Mouse (Mus musculus): ENCODE measurements around the gene Clpb. TPM values are rescaled to one million over a fixed set of nuclear protein-coding genes. Genes with fewer than 3 reads are reported as not detected.

Gene Clpb
- polyA plus RNA-seq, 1 experiment from 2014 or later = 21.3 TPM

- no peak overlapping the region for H3K9ac ChIP-seq (ENCODE audit: low read depth, low read length)
- ATAC-seq (ENCODE audit: low read depth) = no peak
- no peak overlapping the region for H3K4me2 ChIP-seq (ENCODE audit: low read depth, low read length)
- H3K36me3 ChIP-seq (ENCODE audit: control insufficient read depth, insufficient read depth) = no peaks in the 10 kb centered on the region
- no peaks in the 10 kb centered on the region for H3K4me1 ChIP-seq (ENCODE audit: control insufficient read depth, low read depth, low read length)
- WGBS (ENCODE audit: insufficient replicate concordance) = 20% methylated on average over 2 of the region's 2 CpGs
- no peak overlapping the region for H3K27ac ChIP-seq (ENCODE audit: low read length)
- no peaks in the 10 kb centered on the region for H3K9me3 ChIP-seq (replicated peaks; ENCODE audit: control insufficient read depth, low read length)
- no peak overlapping the region for H3K4me3 ChIP-seq (ENCODE audit: low read depth, low read length)
- H3K27me3 ChIP-seq (ENCODE audit: control insufficient read depth, insufficient read depth, low read depth, low read length) = no peaks in the 10 kb centered on the region
Observed at GRCm38 (mm10) chr7:101628481-101628880, 35.0 kb upstream of the Clpb start.

GRCm38 (mm10) chr7:101633629-101634177 lies 29.7 kb upstream of the Clpb start:
- Histone ChIP-seq H3K36me3 (ENCODE audit: control insufficient read depth, insufficient read depth) (no peaks in the 10 kb centered on the region), H3K27ac (ENCODE audit: low read length) (no peak overlapping the region), H3K27me3 (ENCODE audit: control insufficient read depth, insufficient read depth, low read depth, low read length) (no peaks in the 10 kb centered on the region), H3K4me1 (ENCODE audit: control insufficient read depth, low read depth, low read length) (no peaks in the 10 kb centered on the region), H3K4me3 (ENCODE audit: low read depth, low read length) (no peak overlapping the region), H3K4me2 (ENCODE audit: low read depth, low read length) (no peak overlapping the region), H3K9me3 (replicated peaks; ENCODE audit: control insufficient read depth, low read length) (no peaks in the 10 kb centered on the region), H3K9ac (ENCODE audit: low read depth, low read length) (no peak overlapping the region)
- WGBS (ENCODE audit: insufficient replicate concordance) = 59% methylated on average over 8 of the region's 8 CpGs
- ATAC-seq (ENCODE audit: low read depth) = no peak

- no peaks in the 10 kb centered on the region for H3K9me3 ChIP-seq (replicated peaks; ENCODE audit: control insufficient read depth, low read length)
- H3K4me3 ChIP-seq (ENCODE audit: low read depth, low read length) = no peak overlapping the region
- no peak overlapping the region for H3K9ac ChIP-seq (ENCODE audit: low read depth, low read length)
- 56% methylated on average over 4 of the region's 4 CpGs for WGBS (ENCODE audit: insufficient replicate concordance)
- H3K4me1 ChIP-seq (ENCODE audit: control insufficient read depth, low read depth, low read length) = no peaks in the 10 kb centered on the region
- H3K27me3 ChIP-seq (ENCODE audit: control insufficient read depth, insufficient read depth, low read depth, low read length) = no peaks in the 10 kb centered on the region
- no peaks in the 10 kb centered on the region for H3K36me3 ChIP-seq (ENCODE audit: control insufficient read depth, insufficient read depth)
- no peak overlapping the region for H3K27ac ChIP-seq (ENCODE audit: low read length)
- H3K4me2 ChIP-seq (ENCODE audit: low read depth, low read length) = no peak overlapping the region
- no peak for ATAC-seq (ENCODE audit: low read depth)
Observed at GRCm38 (mm10) chr7:101634513-101634912, 28.9 kb upstream of the Clpb start.

GRCm38 (mm10) chr7:101636056-101636455 lies 27.4 kb upstream of the Clpb start:
- H3K4me2 ChIP-seq (ENCODE audit: low read depth, low read length) = no peak overlapping the region
- 62% methylated on average over 2 of the region's 2 CpGs for WGBS (ENCODE audit: insufficient replicate concordance)

GRCm38 (mm10) chr7:101643879-101644278 lies 19.6 kb upstream of the Clpb start:
- no peaks in the 10 kb centered on the region for H3K36me3 ChIP-seq (ENCODE audit: control insufficient read depth, insufficient read depth)
- H3K4me1 ChIP-seq (ENCODE audit: control insufficient read depth, low read depth, low read length) = no peaks in the 10 kb centered on the region
- no peak for ATAC-seq (ENCODE audit: low read depth)
- H3K4me3 ChIP-seq (ENCODE audit: low read depth, low read length) = no peak overlapping the region
- H3K27ac ChIP-seq (ENCODE audit: low read length) = no peak overlapping the region
- WGBS (ENCODE audit: insufficient replicate concordance) = 49% methylated on average over 3 of the region's 3 CpGs
- no peaks in the 10 kb centered on the region for H3K27me3 ChIP-seq (ENCODE audit: control insufficient read depth, insufficient read depth, low read depth, low read length)
- H3K9ac ChIP-seq (ENCODE audit: low read depth, low read length) = no peak overlapping the region
- H3K4me2 ChIP-seq (ENCODE audit: low read depth, low read length) = no peak overlapping the region
- H3K9me3 ChIP-seq (replicated peaks; ENCODE audit: control insufficient read depth, low read length) = no peaks in the 10 kb centered on the region

More at GRCm38 (mm10) chr7:101636056-101636455, 27.4 kb upstream of the Clpb start:
- Histone ChIP-seq H3K27ac (ENCODE audit: low read length) (no peak overlapping the region), H3K4me1 (ENCODE audit: control insufficient read depth, low read depth, low read length) (no peaks in the 10 kb centered on the region), H3K36me3 (ENCODE audit: control insufficient read depth, insufficient read depth) (no peaks in the 10 kb centered on the region), H3K4me3 (ENCODE audit: low read depth, low read length) (no peak overlapping the region), H3K9me3 (replicated peaks; ENCODE audit: control insufficient read depth, low read length) (no peaks in the 10 kb centered on the region), H3K9ac (ENCODE audit: low read depth, low read length) (no peak overlapping the region), H3K27me3 (ENCODE audit: control insufficient read depth, insufficient read depth, low read depth, low read length) (no peaks in the 10 kb centered on the region)
- ATAC-seq (ENCODE audit: low read depth) = no peak

- H3K36me3 ChIP-seq (ENCODE audit: control insufficient read depth, insufficient read depth) = no peaks in the 10 kb centered on the region
- H3K27ac ChIP-seq (ENCODE audit: low read length) = no peak overlapping the region
- no peaks in the 10 kb centered on the region for H3K9me3 ChIP-seq (replicated peaks; ENCODE audit: control insufficient read depth, low read length)
- no peak overlapping the region for H3K4me3 ChIP-seq (ENCODE audit: low read depth, low read length)
- no peak overlapping the region for H3K4me2 ChIP-seq (ENCODE audit: low read depth, low read length)
- no peaks in the 10 kb centered on the region for H3K4me1 ChIP-seq (ENCODE audit: control insufficient read depth, low read depth, low read length)
- WGBS (ENCODE audit: insufficient replicate concordance) = 77% methylated on average over 9 of the region's 9 CpGs
- ATAC-seq (ENCODE audit: low read depth) = no peak
- H3K27me3 ChIP-seq (ENCODE audit: control insufficient read depth, insufficient read depth, low read depth, low read length) = no peaks in the 10 kb centered on the region
- no peak overlapping the region for H3K9ac ChIP-seq (ENCODE audit: low read depth, low read length)
Observed at GRCm38 (mm10) chr7:101649729-101650128, 13.7 kb upstream of the Clpb start.

GRCm38 (mm10) chr7:101650565-101650964 lies 12.9 kb upstream of the Clpb start:
- no peaks in the 10 kb centered on the region for H3K4me1 ChIP-seq (ENCODE audit: control insufficient read depth, low read depth, low read length)
- no peak for ATAC-seq (ENCODE audit: low read depth)
- no peaks in the 10 kb centered on the region for H3K9me3 ChIP-seq (replicated peaks; ENCODE audit: control insufficient read depth, low read length)
- no peak overlapping the region for H3K4me3 ChIP-seq (ENCODE audit: low read depth, low read length)
- no peaks in the 10 kb centered on the region for H3K36me3 ChIP-seq (ENCODE audit: control insufficient read depth, insufficient read depth)
- H3K4me2 ChIP-seq (ENCODE audit: low read depth, low read length) = no peak overlapping the region
- H3K9ac ChIP-seq (ENCODE audit: low read depth, low read length) = no peak overlapping the region
- WGBS (ENCODE audit: insufficient replicate concordance) = 29% methylated on average over 3 of the region's 3 CpGs
- no peak overlapping the region for H3K27ac ChIP-seq (ENCODE audit: low read length)
- no peaks in the 10 kb centered on the region for H3K27me3 ChIP-seq (ENCODE audit: control insufficient read depth, insufficient read depth, low read depth, low read length)

GRCm38 (mm10) chr7:101653681-101654209 lies 9.7 kb upstream of the Clpb start:
- Histone ChIP-seq H3K4me2 (ENCODE audit: low read depth, low read length) (no peak overlapping the region), H3K4me1 (ENCODE audit: control insufficient read depth, low read depth, low read length) (no peaks in the 10 kb centered on the region), H3K36me3 (ENCODE audit: control insufficient read depth, insufficient read depth) (no peaks in the 10 kb centered on the region), H3K4me3 (ENCODE audit: low read depth, low read length) (no peak overlapping the region), H3K9ac (ENCODE audit: low read depth, low read length) (no peak overlapping the region), H3K27ac (ENCODE audit: low read length) (no peak overlapping the region), H3K27me3 (ENCODE audit: control insufficient read depth, insufficient read depth, low read depth, low read length) (no peaks in the 10 kb centered on the region), H3K9me3 (replicated peaks; ENCODE audit: control insufficient read depth, low read length) (no peaks in the 10 kb centered on the region)
- no peak for ATAC-seq (ENCODE audit: low read depth)
- 46% methylated on average over 10 of the region's 10 CpGs for WGBS (ENCODE audit: insufficient replicate concordance)

- no peak overlapping the region for H3K4me2 ChIP-seq (ENCODE audit: low read depth, low read length)
- 46% methylated on average over 4 of the region's 4 CpGs for WGBS (ENCODE audit: insufficient replicate concordance)
Observed at GRCm38 (mm10) chr7:101654936-101655335, 8.5 kb upstream of the Clpb start.

More at GRCm38 (mm10) chr7:101654936-101655335, 8.5 kb upstream of the Clpb start:
- Histone ChIP-seq H3K27ac (ENCODE audit: low read length) (no peak overlapping the region), H3K9me3 (replicated peaks; ENCODE audit: control insufficient read depth, low read length) (no peaks in the 10 kb centered on the region), H3K4me3 (ENCODE audit: low read depth, low read length) (no peak overlapping the region), H3K4me1 (ENCODE audit: control insufficient read depth, low read depth, low read length) (no peaks in the 10 kb centered on the region), H3K27me3 (ENCODE audit: control insufficient read depth, insufficient read depth, low read depth, low read length) (no peaks in the 10 kb centered on the region), H3K9ac (ENCODE audit: low read depth, low read length) (no peak overlapping the region), H3K36me3 (ENCODE audit: control insufficient read depth, insufficient read depth) (no peaks in the 10 kb centered on the region)
- no peak for ATAC-seq (ENCODE audit: low read depth)
